Mouse (Mus musculus) midbrain, embryonic 11.5 days (tissue): ENCODE measurements around the gene Tmprss9. TPM values are rescaled to one million over a fixed set of nuclear protein-coding genes. Genes with fewer than 3 reads are reported as not detected.
A peak's percentile ranks its signal among the peaks of the same experiment; 100 is the strongest.

Source experiments
- ATAC-seq: fragments of 200-750 bp; cut with Nextera tagmentation; 2 replicates; pipeline ENCODE4 v1.8.0; 2017; ENCODE audit warnings: moderate TSS enrichment, moderate library complexity; ENCODE audit not compliant: low FRiP score
- DNase-seq: peaks from one replicate; pipeline ENCODE4 v3.0.0; 2015; ENCODE audit warnings: low spot score; ENCODE audit errors: missing footprints
- H3K27ac ChIP-seq: fragments of 300-500 bp; sonication (generic); 2 replicates; pipeline ENCODE4 v1.5.1; 2014; ENCODE audit warnings: low read depth, low read length
- H3K27me3 ChIP-seq: fragments of 300-500 bp; sonication (generic); 2 replicates; pipeline ENCODE4 v1.6.1; 2014; ENCODE audit warnings: mild to moderate bottlenecking, low read length, moderate library complexity, mixed read lengths; ENCODE audit not compliant: control insufficient read depth, insufficient read depth
- H3K36me3 ChIP-seq: fragments of 300-500 bp; sonication (generic); 2 replicates; pipeline ENCODE4 v1.6.1; 2014; ENCODE audit warnings: mild to moderate bottlenecking, low read length, moderate library complexity, mixed read lengths; ENCODE audit not compliant: control insufficient read depth, insufficient read depth
- H3K4me1 ChIP-seq: fragments of 300-500 bp; sonication (generic); 2 replicates; pipeline ENCODE4 v1.6.1; 2014; ENCODE audit warnings: low read length; ENCODE audit not compliant: control insufficient read depth, insufficient read depth
- H3K4me2 ChIP-seq: fragments of 300-500 bp; sonication (generic); 2 replicates; pipeline ENCODE4 v1.6.1; 2014; ENCODE audit warnings: mild to moderate bottlenecking, moderate library complexity
- H3K4me3 ChIP-seq: fragments of 300-500 bp; sonication (generic); 2 replicates; pipeline ENCODE4 v1.5.1; 2014; ENCODE audit warnings: low read depth, low read length
- H3K9ac ChIP-seq: fragments of 300-500 bp; sonication (generic); 2 replicates; pipeline ENCODE4 v1.6.1; 2014; ENCODE audit warnings: low read length
- H3K9me3 ChIP-seq: fragments of 300-500 bp; sonication (generic); 2 replicates; pipeline ENCODE4 v1.6.1; 2016; ENCODE audit warnings: low read length; ENCODE audit not compliant: control insufficient read depth
- WGBS: fragments of 180-500 bp; shearing (Covaris S2); extraction: QIAGEN DNeasy Blood & Tissue Kit; methylation state at CpG from one replicate; pipeline ENCODE4 v1.1.7; 2014; 5-methylcytosine and 5-hydroxymethylcytosine counted together
- polyA plus RNA-seq: library from polyadenylated mRNA; unstranded; fragments of >200 nt; fragmentation: Nextera tagmentation; extraction: Ambion mirVana; gene quantifications from 2 replicates; pipeline ENCODE4 v1.2.1, GENCODE M21; 2014

Tmprss9 gene
- polyA plus RNA-seq, 1 experiment from 2014 or later: not detected

DNA sequence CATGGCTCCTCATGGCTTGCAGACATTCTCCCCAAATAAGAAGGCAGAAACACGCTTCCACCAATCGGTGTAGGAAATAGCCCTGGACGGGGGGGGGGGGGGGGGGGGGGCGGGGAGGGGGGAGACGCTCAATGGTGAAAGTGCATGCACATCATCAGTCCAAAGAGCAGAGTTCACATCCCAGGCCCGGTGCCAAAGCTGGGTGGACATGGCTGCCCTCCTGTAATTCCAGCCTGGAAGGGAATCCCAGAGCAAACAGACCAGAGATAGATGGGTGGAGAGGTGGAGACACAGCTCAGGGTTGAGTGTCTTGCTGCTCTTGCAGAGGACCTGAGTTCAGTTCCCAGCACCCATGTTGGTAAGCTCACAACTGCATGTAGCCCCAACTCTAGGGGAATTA, 655 bp upstream of the Tmprss9 start:
- ATAC-seq (no peak), DNase-seq (no peak)
- no peaks in the 10 kb centered on the region for H3K4me1 ChIP-seq
- no peak overlapping the region for H3K4me2 ChIP-seq
- H3K9ac ChIP-seq: no peak overlapping the region
- H3K4me3 ChIP-seq: no peak overlapping the region
- 0 out of 2 replicates have a peak, but pooled peaks cover 4% of the 10 kb centered on the region for H3K36me3 ChIP-seq
- no peaks in the 10 kb centered on the region for H3K9me3 ChIP-seq
- H3K27ac ChIP-seq: no peak overlapping the region
- H3K27me3 ChIP-seq: no peaks in the 10 kb centered on the region
- 72% methylated on average over 4 of the region's 6 CpGs for WGBS

- no peaks in the 10 kb centered on the region for H3K9me3 ChIP-seq
- ATAC-seq (no peak), DNase-seq (no peak)
- no peaks in the 10 kb centered on the region for H3K36me3 ChIP-seq
- 81% methylated on average over 9 of the region's 9 CpGs for WGBS
- H3K27ac ChIP-seq: no peak overlapping the region
- no peak overlapping the region for H3K9ac ChIP-seq
- H3K27me3 ChIP-seq: no peaks in the 10 kb centered on the region
- no peak overlapping the region for H3K4me3 ChIP-seq
- H3K4me1 ChIP-seq: no peaks in the 10 kb centered on the region
- H3K4me2 ChIP-seq: no peak overlapping the region
Measured at GRCm38 (mm10) chr10:80874035-80874434, 2.4 kb downstream of the Tmprss9 start.

GRCm38 (mm10) chr10:80876028-80876427, 4.4 kb downstream of the Tmprss9 start:
- H3K4me3 ChIP-seq: no peak overlapping the region
- ATAC-seq: 0 out of 2 replicates have a peak, but pooled peaks have one; percentile 40
- H3K4me2 ChIP-seq: no peak overlapping the region
- H3K36me3 ChIP-seq: no peaks in the 10 kb centered on the region
- H3K9me3 ChIP-seq: no peaks in the 10 kb centered on the region
- 26% methylated on average over 5 of the region's 5 CpGs for WGBS
- no peak overlapping the region for H3K9ac ChIP-seq
- peak; percentile 86 for DNase-seq
- no peaks in the 10 kb centered on the region for H3K27me3 ChIP-seq
- H3K4me1 ChIP-seq: no peaks in the 10 kb centered on the region
- H3K27ac ChIP-seq: no peak overlapping the region

GRCm38 (mm10) chr10:80876594-80876993, 4.9 kb downstream of the Tmprss9 start:
- 18% methylated on average over 3 of the region's 3 CpGs for WGBS
- Histone ChIP-seq H3K36me3 (no peaks in the 10 kb centered on the region), H3K4me3 (no peak overlapping the region), H3K9ac (no peak overlapping the region), H3K4me1 (no peaks in the 10 kb centered on the region), H3K9me3 (no peaks in the 10 kb centered on the region), H3K27me3 (no peaks in the 10 kb centered on the region), H3K27ac (no peak overlapping the region), H3K4me2 (no peak overlapping the region)
- DNase-seq (peak; percentile 62), ATAC-seq (no peak)

GRCm38 (mm10) chr10:80880131-80880641, 8.5 kb downstream of the Tmprss9 start:
- H3K4me3 ChIP-seq: no peak overlapping the region
- no peaks in the 10 kb centered on the region for H3K4me1 ChIP-seq
- H3K9me3 ChIP-seq: no peaks in the 10 kb centered on the region
- 25% methylated on average over 5 of the region's 5 CpGs for WGBS
- no peaks in the 10 kb centered on the region for H3K27me3 ChIP-seq
- no peak overlapping the region for H3K27ac ChIP-seq
- peak; percentile 92 for DNase-seq
- H3K4me2 ChIP-seq: no peak overlapping the region
- H3K9ac ChIP-seq: no peak overlapping the region
- no peak for ATAC-seq
- H3K36me3 ChIP-seq: no peaks in the 10 kb centered on the region

- Histone ChIP-seq H3K27me3 (no peaks in the 10 kb centered on the region), H3K4me3 (no peak overlapping the region), H3K9me3 (no peaks in the 10 kb centered on the region), H3K9ac (no peak overlapping the region), H3K4me2 (no peak overlapping the region), H3K4me1 (no peaks in the 10 kb centered on the region), H3K36me3 (no peaks in the 10 kb centered on the region), H3K27ac (no peak overlapping the region)
- WGBS: 81% methylated on average over 2 of the region's 2 CpGs
- no peak for ATAC-seq
- DNase-seq: no peak
Measured at GRCm38 (mm10) chr10:80880901-80881300, 9.3 kb downstream of the Tmprss9 start.

DNA sequence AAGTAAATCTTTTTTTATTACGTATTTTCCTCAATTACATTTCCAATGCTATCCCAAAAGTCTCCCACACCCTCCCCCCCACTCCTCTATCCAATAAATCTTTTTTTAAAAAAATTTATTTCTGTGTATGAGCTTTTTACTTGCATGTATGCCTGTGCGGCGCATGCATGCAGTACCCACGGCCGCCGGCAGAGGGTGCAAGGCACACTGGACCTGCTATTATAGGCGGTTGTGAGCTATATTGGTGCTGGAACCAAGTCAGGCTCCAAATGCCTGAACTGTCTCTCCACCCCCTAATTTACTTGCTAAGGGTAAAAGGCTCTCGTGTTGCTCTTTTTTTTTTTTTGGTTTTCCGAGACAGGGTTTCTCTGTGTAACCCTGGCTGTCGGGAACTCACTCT, 9.7 kb downstream of the Tmprss9 start:
- ATAC-seq (no peak), DNase-seq (peak; percentile 96)
- no peaks in the 10 kb centered on the region for H3K27me3 ChIP-seq
- no peak overlapping the region for H3K4me3 ChIP-seq
- H3K27ac ChIP-seq: no peak overlapping the region
- no peak overlapping the region for H3K4me2 ChIP-seq
- WGBS: 24% methylated on average over 10 of the region's 10 CpGs
- H3K36me3 ChIP-seq: no peaks in the 10 kb centered on the region
- H3K9ac ChIP-seq: no peak overlapping the region
- H3K4me1 ChIP-seq: no peaks in the 10 kb centered on the region
- no peaks in the 10 kb centered on the region for H3K9me3 ChIP-seq

- Histone ChIP-seq H3K4me1 (no peaks in the 10 kb centered on the region), H3K4me3 (no peak overlapping the region), H3K4me2 (no peak overlapping the region), H3K9me3 (no peaks in the 10 kb centered on the region), H3K27me3 (peaks cover 2% of the 10 kb centered on the region; the same call in 1 of the 2 replicates), H3K36me3 (no peaks in the 10 kb centered on the region), H3K27ac (no peak overlapping the region), H3K9ac (no peak overlapping the region)
- ATAC-seq (no peak), DNase-seq (no peak)
- 80% methylated on average over 9 of the region's 11 CpGs for whole genome bisulfite sequencing
Measured at GRCm38 (mm10) chr10:80887181-80887580, 15.5 kb downstream of the Tmprss9 start.

- Histone ChIP-seq H3K27me3 (no peaks in the 10 kb centered on the region), H3K4me2 (no peak overlapping the region), H3K4me1 (peaks cover 8% of the 10 kb centered on the region), H3K9me3 (no peaks in the 10 kb centered on the region), H3K36me3 (no peaks in the 10 kb centered on the region), H3K4me3 (no peak overlapping the region), H3K9ac (no peak overlapping the region), H3K27ac (no peak overlapping the region)
- DNase-seq: peak; percentile 70
- no peak for ATAC-seq
- WGBS: 88% methylated on average over 7 of the region's 7 CpGs
Measured at GRCm38 (mm10) chr10:80895100-80895499, 23.5 kb downstream of the Tmprss9 start.
